Mouse (Mus musculus) ES-Bruce4 (cell line): ENCODE data around the gene Xirp1.
A peak's percentile ranks its signal among the peaks of the same experiment; 100 is the strongest.

Experiments used
- CTCF ChIP-seq: IDR thresholded peaks from one replicate; pipeline ENCODE4 v1.8.1; 2011; ENCODE audit warnings: low read depth, low read length
- EP300 ChIP-seq: IDR thresholded peaks from 2 replicates; pipeline ENCODE4 v1.6.1; 2011; ENCODE audit warnings: low read depth, low read length; ENCODE audit not compliant: insufficient read depth
- POLR2A ChIP-seq: IDR thresholded peaks from one replicate; pipeline ENCODE4 v1.8.1; 2011; ENCODE audit warnings: low read length; ENCODE audit not compliant: insufficient read depth

GRCm38 (mm10) chr9:119984536-119985011, 38.8 kb downstream of the Xirp1 start, which contains the start of gene Csrnp1:
- TF ChIP-seq CTCF (no peak), POLR2A (peak; percentile 96), EP300 (peak; percentile 78)
